Mouse (Mus musculus) frontal cortex, postnatal 14 days (tissue): ENCODE data around the gene Ceacam19.

Experiments
- DNase-seq, 2 experiments: peaks; one replicate each; pipeline ENCODE4 v3.0.0; 2022; ENCODE audit warnings: low spot score in 2 of 2

The Ceacam19 gene

GRCm38 (mm10) chr7:19880754-19881153, 7.0 kb downstream of the Ceacam19 start:
- no peak for DNase-seq

- DNase-seq = no peak
These were observed 10.9 kb downstream of the Ceacam19 start for GRCm38 (mm10) chr7:19876781-19877425.

GRCm38 (mm10) chr7:19875948-19876682, 11.7 kb downstream of the Ceacam19 start:
- peak in 1 of 2 experiments; percentile 29 for DNase-seq

GRCm38 (mm10) chr7:19871943-19872601, 15.7 kb downstream of the Ceacam19 start:
- DNase-seq = no peak

- no peak for DNase-seq
These were observed 16.6 kb downstream of the Ceacam19 start for GRCm38 (mm10) chr7:19871137-19871621.

- DNase-seq = no peak
These were observed 19.9 kb downstream of the Ceacam19 start for GRCm38 (mm10) chr7:19867751-19868399.

GRCm38 (mm10) chr7:19866490-19866889, 21.3 kb downstream of the Ceacam19 start:
- DNase-seq = no peak

- no peak for DNase-seq
These were observed 22.3 kb downstream of the Ceacam19 start for GRCm38 (mm10) chr7:19865246-19866036.

- DNase-seq = no peak
These were observed 23.5 kb downstream of the Ceacam19 start for GRCm38 (mm10) chr7:19864241-19864640.

- no peak for DNase-seq
These were observed 26.6 kb downstream of the Ceacam19 start, which contains the start of gene Ceacam16 for GRCm38 (mm10) chr7:19861199-19861598. Gene Ceacam16 (minus strand): TSS chr7:19861299.

- DNase-seq = no peak
These were observed 28.0 kb downstream of the Ceacam19 start for GRCm38 (mm10) chr7:19859740-19860139.

- no peak for DNase-seq
These were observed 31.5 kb downstream of the Ceacam19 start for GRCm38 (mm10) chr7:19856283-19856682.

GRCm38 (mm10) chr7:19855663-19856062, 32.1 kb downstream of the Ceacam19 start:
- no peak for DNase-seq

GRCm38 (mm10) chr7:19853526-19853925, 34.2 kb downstream of the Ceacam19 start:
- no peak for DNase-seq

- DNase-seq = peak in 1 of 2 experiments; percentile 24
These were observed 35.8 kb downstream of the Ceacam19 start, which contains the start of gene Gm19345 for GRCm38 (mm10) chr7:19851858-19852570. Gene Gm19345 (plus strand): TSS chr7:19852003.

- DNase-seq = no peak
These were observed 43.1 kb downstream of the Ceacam19 start for GRCm38 (mm10) chr7:19844521-19845171.

GRCm38 (mm10) chr7:19843561-19843960, 44.2 kb downstream of the Ceacam19 start:
- DNase-seq = peak; percentile 25 to 50

GRCm38 (mm10) chr7:19842885-19843504, 44.8 kb downstream of the Ceacam19 start:
- no peak for DNase-seq

GRCm38 (mm10) chr7:19841686-19842413, 45.9 kb downstream of the Ceacam19 start:
- no peak for DNase-seq
